Mouse (Mus musculus): Measurements from ENCODE around the gene Dhrs1. TPM values are rescaled to one million over a fixed set of nuclear protein-coding genes. Genes with fewer than 3 reads are reported as not detected.

Gene Dhrs1
- polyA plus RNA-seq (2014; fragmentation: Illumina TruSeq; extraction: RNeasy Lipid Tissue Mini Kit (QIAGEN cat#74804)): 8.2 TPM

DNA sequence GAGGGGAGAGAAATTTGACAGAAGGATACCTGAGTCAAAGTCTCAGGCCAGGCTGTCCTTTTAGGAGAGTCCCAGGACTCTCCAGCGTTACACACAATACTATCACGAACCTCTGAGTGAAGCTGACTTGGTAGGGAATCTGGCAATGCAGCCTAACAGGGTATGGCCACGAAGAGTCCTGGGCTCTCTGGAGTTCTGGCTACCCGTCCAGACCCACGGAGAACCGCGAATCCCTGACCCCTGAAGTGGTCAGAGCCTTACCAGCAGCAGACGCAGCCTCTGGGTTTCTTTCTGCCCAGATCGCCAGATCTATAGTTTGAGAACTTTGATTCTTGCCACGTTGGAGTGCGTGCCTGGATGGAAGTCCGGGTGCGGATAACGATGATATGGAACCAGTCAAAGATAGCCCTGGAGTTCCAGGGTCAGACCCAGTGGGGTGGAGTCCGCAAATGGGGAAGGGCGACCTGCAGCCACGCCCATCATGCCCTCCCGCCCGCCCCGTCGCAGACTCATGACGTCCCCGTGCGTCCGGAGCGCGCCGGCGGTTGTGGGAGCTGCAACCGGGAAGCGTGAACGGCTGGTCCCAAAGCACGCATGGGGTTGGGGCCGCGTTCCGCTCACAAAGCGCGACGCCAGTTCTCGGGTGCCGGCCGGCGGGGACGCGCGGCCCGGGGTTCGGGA lies at the start of gene Dhrs1, which contains the start of gene Nop9:
Gene Dhrs1 (minus strand): TSS at position 511 of the 681 bp plus-strand sequence.
Gene Nop9 (plus strand): TSS at position 514 of the 681 bp plus-strand sequence.

DNA sequence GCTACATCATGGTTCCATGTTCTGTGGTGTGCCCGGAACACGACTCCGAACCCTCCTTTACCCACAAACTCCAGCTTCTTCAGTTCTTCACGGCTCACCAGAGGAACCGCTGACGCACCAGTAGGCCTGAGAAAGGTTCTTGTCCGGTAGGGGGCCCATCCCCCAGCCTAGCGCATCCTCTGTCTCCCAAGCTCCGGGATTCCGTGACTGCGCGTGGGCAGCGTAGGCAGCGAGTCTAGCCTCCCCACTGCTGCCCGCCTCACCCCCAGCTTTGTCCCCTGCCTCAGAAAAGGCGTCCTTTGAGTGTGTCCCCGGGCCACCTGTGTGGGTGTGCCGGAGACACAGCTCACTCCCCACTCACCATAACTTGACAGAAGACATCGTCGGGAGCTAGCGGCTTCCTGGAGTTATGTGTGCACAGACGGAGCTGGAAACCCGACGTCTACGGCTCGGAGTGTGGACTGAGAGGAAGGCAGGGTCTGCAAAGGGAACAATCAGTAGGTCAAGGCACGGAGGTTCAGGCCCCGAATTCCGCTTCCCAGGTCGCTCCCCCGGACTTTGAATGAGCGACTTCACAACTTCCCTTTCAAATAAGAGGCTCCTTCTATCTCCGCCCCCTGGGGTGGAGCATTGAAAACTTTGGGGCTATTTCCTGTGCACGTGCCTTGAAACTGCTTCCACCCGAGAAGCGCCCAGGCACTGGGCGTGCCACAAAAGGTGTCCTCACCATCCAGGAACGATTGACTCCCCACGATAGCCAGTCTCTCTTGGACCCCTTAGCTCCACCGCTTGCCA lies 43.0 kb upstream of the Dhrs1 start, which contains the start of gene Ripk3:
Gene Ripk3 (minus strand): TSS at position 610 of the 795 bp plus-strand sequence.

DNA sequence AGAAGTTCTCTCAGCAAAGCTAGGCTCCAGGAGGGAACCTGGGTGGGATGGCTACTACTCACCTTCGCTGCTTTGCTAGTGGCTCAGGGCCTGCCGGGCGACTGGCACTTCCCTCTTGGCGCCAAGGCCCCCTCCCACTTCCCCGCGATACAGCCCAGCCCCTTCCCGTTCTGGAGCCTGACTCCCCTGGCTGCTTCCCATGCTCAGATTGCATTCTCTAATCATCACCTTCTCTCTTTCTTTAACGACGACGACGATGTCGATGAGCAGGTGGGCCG lies 38.4 kb upstream of the Dhrs1 start, which contains the start of gene Adcy4:
Gene Adcy4 (minus strand): TSS at position 138 of the 278 bp plus-strand sequence.

DNA sequence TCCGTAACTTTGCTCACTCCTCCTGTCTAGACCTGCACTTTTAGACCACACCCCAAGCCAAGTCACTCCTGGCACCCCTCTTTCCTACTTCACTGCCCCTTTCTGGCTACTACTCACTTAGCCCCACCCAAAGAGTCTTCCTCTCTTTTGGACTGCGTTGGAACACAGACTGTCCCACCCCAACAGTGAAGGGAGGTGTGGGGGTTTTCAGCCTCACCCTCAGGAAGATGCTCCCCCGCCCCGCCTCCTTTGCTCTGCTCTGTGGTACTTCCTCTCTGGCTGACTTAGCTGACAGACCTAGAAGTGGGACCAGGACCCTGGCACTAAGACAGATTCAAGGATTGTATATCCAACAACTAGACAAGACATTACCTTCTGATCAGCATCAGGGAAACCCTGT lies 20.2 kb upstream of the Dhrs1 start, which contains the start of gene Ltb4r1:
Gene Ltb4r1 (plus strand): TSS at position 267 of the 400 bp plus-strand sequence.

DNA sequence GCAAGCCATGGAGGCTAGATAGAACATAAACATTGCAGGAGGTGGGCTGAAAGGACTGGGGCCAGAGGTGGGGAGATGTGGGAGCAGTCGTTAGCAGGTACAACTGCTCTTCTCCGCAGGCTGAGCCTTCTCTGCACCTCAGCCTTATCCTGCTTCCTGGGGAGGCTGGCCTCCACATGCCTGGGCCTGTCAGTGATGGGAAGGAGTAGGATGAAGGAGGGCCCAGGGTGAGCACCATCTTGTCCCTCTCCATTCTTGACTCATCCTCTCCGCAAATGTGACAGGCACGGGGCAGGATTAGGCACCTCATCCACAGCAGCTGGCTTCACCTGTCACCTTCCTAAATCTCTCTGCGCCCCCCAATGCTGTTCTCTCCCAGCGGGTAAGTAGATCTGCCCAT lies 15.7 kb upstream of the Dhrs1 start, which contains the start of gene Ltb4r2:
Gene Ltb4r2 (plus strand): TSS at position 266 of the 400 bp plus-strand sequence.

DNA sequence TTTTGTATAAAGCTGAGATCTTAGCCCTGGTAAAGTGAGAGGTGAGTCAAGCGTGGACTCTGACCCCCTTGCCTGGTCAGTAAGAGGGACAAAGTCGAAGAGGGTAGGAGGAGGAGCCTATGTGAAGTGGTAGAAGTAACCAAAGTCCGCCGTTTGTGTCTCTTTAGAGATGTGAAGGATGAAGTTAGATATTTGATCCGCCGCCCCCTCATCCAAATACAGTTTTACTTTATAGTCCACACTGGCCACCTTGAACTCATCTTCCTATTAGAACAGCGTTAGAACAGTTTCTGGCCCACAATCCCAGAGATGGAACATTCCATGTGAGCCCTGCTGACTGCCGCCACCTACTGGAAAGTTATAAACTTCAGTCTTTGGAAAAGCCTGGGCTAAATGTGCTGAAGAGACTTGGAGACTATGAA lies 12.9 kb upstream of the Dhrs1 start, which contains the start of gene Cideb:
Gene Cideb (minus strand): TSS at position 96 of the 422 bp plus-strand sequence.

DNA sequence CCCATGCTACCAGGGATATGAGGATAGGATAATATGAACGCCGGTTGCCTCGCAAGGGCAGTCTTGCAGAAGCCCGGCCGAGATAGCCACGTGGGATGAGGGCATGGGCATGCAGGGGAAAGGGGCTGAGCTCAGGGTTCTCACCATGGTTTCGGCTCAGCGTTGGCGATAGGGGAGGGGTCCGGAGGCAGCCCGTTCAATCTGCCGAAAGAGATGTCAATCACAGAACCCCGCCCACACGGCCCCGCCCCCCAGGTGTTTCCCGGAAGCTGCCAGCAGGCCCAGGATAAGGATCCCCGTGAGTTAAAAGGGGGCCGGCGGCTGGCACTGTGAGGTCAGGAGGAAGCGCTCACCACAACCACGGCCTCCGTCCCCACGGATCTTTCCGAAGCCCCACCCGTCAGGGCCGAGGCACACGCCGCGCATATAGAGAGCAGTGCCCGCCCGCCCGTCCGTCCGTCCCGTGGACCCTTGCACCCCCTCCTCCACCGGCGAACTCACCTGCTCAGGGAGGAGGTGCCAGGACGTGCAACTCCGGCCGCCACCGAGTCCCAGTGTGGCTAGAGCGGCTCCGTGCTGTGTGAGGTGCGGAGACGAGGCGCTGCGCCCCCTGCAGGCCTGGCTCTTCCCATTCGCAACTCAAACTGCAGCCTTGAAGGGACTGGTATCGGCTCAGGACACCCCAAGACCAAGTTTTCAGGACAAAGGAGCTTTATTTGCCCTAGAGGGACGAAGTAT lies 23.6 kb downstream of the Dhrs1 start, which contains the start of gene Rabggta:
Gene Rabggta (minus strand): TSS at position 564 of the 738 bp plus-strand sequence.

DNA sequence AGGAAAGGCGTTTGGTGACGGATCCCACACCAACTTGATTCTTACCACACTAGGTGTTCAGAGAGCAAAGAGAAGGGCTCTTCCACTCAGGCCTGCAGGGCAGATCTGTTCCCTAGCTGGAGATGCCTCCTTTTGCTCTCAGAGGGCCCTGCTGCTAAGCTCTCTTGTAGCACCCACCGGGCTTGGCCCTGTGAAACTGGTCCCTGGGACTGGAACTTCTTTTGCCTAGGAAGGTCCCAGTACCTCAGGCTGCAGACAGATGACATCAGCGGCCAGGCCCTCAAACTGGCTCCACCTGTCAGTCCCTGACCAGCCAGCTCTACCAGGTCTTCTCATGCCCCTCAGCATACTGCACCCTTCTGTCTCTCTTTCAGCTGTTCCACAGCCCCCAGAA lies 31.8 kb downstream of the Dhrs1 start, which contains the start of gene Tgm1:
Gene Tgm1 (minus strand): TSS at position 198 of the 394 bp plus-strand sequence.

Other genes with a start within 250 kb of the Dhrs1 start
- not detected for gene Cpne6, start 235.2 kb downstream of the Dhrs1 start, polyA plus RNA-seq (2014; fragmentation: Illumina TruSeq; extraction: RNeasy Lipid Tissue Mini Kit (QIAGEN cat#74804))
- not detected for gene Nrl, start 220.7 kb downstream of the Dhrs1 start, polyA plus RNA-seq (2014; fragmentation: Illumina TruSeq; extraction: RNeasy Lipid Tissue Mini Kit (QIAGEN cat#74804))
- 10.0 TPM for gene Pck2, start 205.4 kb downstream of the Dhrs1 start, polyA plus RNA-seq (2014; fragmentation: Illumina TruSeq; extraction: RNeasy Lipid Tissue Mini Kit (QIAGEN cat#74804))
- gene Dcaf11, start 185.7 kb downstream of the Dhrs1 start, polyA plus RNA-seq (2014; fragmentation: Illumina TruSeq; extraction: RNeasy Lipid Tissue Mini Kit (QIAGEN cat#74804)): 8.8 TPM
- gene A730061H03Rik, start 185.3 kb downstream of the Dhrs1 start, polyA plus RNA-seq (2014; fragmentation: Illumina TruSeq; extraction: RNeasy Lipid Tissue Mini Kit (QIAGEN cat#74804)): not detected
- gene Fitm1, start 170.1 kb downstream of the Dhrs1 start, polyA plus RNA-seq (2014; fragmentation: Illumina TruSeq; extraction: RNeasy Lipid Tissue Mini Kit (QIAGEN cat#74804)): not detected
- gene Psme1, start 167.6 kb downstream of the Dhrs1 start, polyA plus RNA-seq (2014; fragmentation: Illumina TruSeq; extraction: RNeasy Lipid Tissue Mini Kit (QIAGEN cat#74804)): 115 TPM
- gene Emc9, start 160.4 kb downstream of the Dhrs1 start, polyA plus RNA-seq (2014; fragmentation: Illumina TruSeq; extraction: RNeasy Lipid Tissue Mini Kit (QIAGEN cat#74804)): 2.7 TPM
- gene Psme2, start 154.6 kb downstream of the Dhrs1 start, polyA plus RNA-seq (2014; fragmentation: Illumina TruSeq; extraction: RNeasy Lipid Tissue Mini Kit (QIAGEN cat#74804)): 87.7 TPM
- 2.5 TPM for gene Rnf31, start 154.0 kb downstream of the Dhrs1 start, polyA plus RNA-seq (2014; fragmentation: Illumina TruSeq; extraction: RNeasy Lipid Tissue Mini Kit (QIAGEN cat#74804))
- gene Irf9, start 142.1 kb downstream of the Dhrs1 start, polyA plus RNA-seq (2014; fragmentation: Illumina TruSeq; extraction: RNeasy Lipid Tissue Mini Kit (QIAGEN cat#74804)): 37.8 TPM
- gene Rec8, start 127.7 kb downstream of the Dhrs1 start, polyA plus RNA-seq (2014; fragmentation: Illumina TruSeq; extraction: RNeasy Lipid Tissue Mini Kit (QIAGEN cat#74804)): 0.77 TPM
- gene Ipo4, start 109.7 kb downstream of the Dhrs1 start, polyA plus RNA-seq (2014; fragmentation: Illumina TruSeq; extraction: RNeasy Lipid Tissue Mini Kit (QIAGEN cat#74804)): 11.5 TPM
- gene Gm49378, start 107.8 kb downstream of the Dhrs1 start, polyA plus RNA-seq (2014; fragmentation: Illumina TruSeq; extraction: RNeasy Lipid Tissue Mini Kit (QIAGEN cat#74804)): 0.60 TPM
- 44.3 TPM for gene Tm9sf1, start 101.9 kb downstream of the Dhrs1 start, polyA plus RNA-seq (2014; fragmentation: Illumina TruSeq; extraction: RNeasy Lipid Tissue Mini Kit (QIAGEN cat#74804))
- not detected for gene Tssk4, start 95.5 kb downstream of the Dhrs1 start, polyA plus RNA-seq (2014; fragmentation: Illumina TruSeq; extraction: RNeasy Lipid Tissue Mini Kit (QIAGEN cat#74804))
- gene Mdp1, start 85.2 kb downstream of the Dhrs1 start, polyA plus RNA-seq (2014; fragmentation: Illumina TruSeq; extraction: RNeasy Lipid Tissue Mini Kit (QIAGEN cat#74804)): 13.6 TPM
- 28.1 TPM for gene Gmpr2, start 73.7 kb downstream of the Dhrs1 start, polyA plus RNA-seq (2014; fragmentation: Illumina TruSeq; extraction: RNeasy Lipid Tissue Mini Kit (QIAGEN cat#74804))
- gene Nedd8, start 73.6 kb downstream of the Dhrs1 start, polyA plus RNA-seq (2014; fragmentation: Illumina TruSeq; extraction: RNeasy Lipid Tissue Mini Kit (QIAGEN cat#74804)): 46.6 TPM
- gene Tinf2, start 63.9 kb downstream of the Dhrs1 start, polyA plus RNA-seq (2014; fragmentation: Illumina TruSeq; extraction: RNeasy Lipid Tissue Mini Kit (QIAGEN cat#74804)): 11.2 TPM
- not detected for gene Tgm1, start 31.8 kb downstream of the Dhrs1 start, polyA plus RNA-seq (2014; fragmentation: Illumina TruSeq; extraction: RNeasy Lipid Tissue Mini Kit (QIAGEN cat#74804))
- 0.40 TPM for gene Rabggta, start 23.4 kb downstream of the Dhrs1 start, polyA plus RNA-seq (2014; fragmentation: Illumina TruSeq; extraction: RNeasy Lipid Tissue Mini Kit (QIAGEN cat#74804))
- gene Nop9, start within 50 bp of the Dhrs1 start, polyA plus RNA-seq (2014; fragmentation: Illumina TruSeq; extraction: RNeasy Lipid Tissue Mini Kit (QIAGEN cat#74804)): 6.1 TPM
- not detected for gene Cideb, start 12.8 kb upstream of the Dhrs1 start, polyA plus RNA-seq (2014; fragmentation: Illumina TruSeq; extraction: RNeasy Lipid Tissue Mini Kit (QIAGEN cat#74804))
- not detected for gene Ltb4r2, start 15.7 kb upstream of the Dhrs1 start, polyA plus RNA-seq (2014; fragmentation: Illumina TruSeq; extraction: RNeasy Lipid Tissue Mini Kit (QIAGEN cat#74804))
- not detected for gene Ltb4r1, start 20.3 kb upstream of the Dhrs1 start, polyA plus RNA-seq (2014; fragmentation: Illumina TruSeq; extraction: RNeasy Lipid Tissue Mini Kit (QIAGEN cat#74804))
- gene Adcy4, start 38.4 kb upstream of the Dhrs1 start, polyA plus RNA-seq (2014; fragmentation: Illumina TruSeq; extraction: RNeasy Lipid Tissue Mini Kit (QIAGEN cat#74804)): not detected
- not detected for gene Ripk3, start 43.2 kb upstream of the Dhrs1 start, polyA plus RNA-seq (2014; fragmentation: Illumina TruSeq; extraction: RNeasy Lipid Tissue Mini Kit (QIAGEN cat#74804))
- gene Nfatc4, start 77.5 kb upstream of the Dhrs1 start, polyA plus RNA-seq (2014; fragmentation: Illumina TruSeq; extraction: RNeasy Lipid Tissue Mini Kit (QIAGEN cat#74804)): 3.0 TPM
- gene Nynrin, start 108.3 kb upstream of the Dhrs1 start, polyA plus RNA-seq (2014; fragmentation: Illumina TruSeq; extraction: RNeasy Lipid Tissue Mini Kit (QIAGEN cat#74804)): 1.1 TPM
- gene Cbln3, start 138.7 kb upstream of the Dhrs1 start, polyA plus RNA-seq (2014; fragmentation: Illumina TruSeq; extraction: RNeasy Lipid Tissue Mini Kit (QIAGEN cat#74804)): 0.14 TPM
- 13.0 TPM for gene Khnyn, start 139.3 kb upstream of the Dhrs1 start, polyA plus RNA-seq (2014; fragmentation: Illumina TruSeq; extraction: RNeasy Lipid Tissue Mini Kit (QIAGEN cat#74804))
- gene Sdr39u1, start 154.6 kb upstream of the Dhrs1 start, polyA plus RNA-seq (2014; fragmentation: Illumina TruSeq; extraction: RNeasy Lipid Tissue Mini Kit (QIAGEN cat#74804)): 8.0 TPM
- 2.9 TPM for gene Cma1, start 199.0 kb upstream of the Dhrs1 start, polyA plus RNA-seq (2014; fragmentation: Illumina TruSeq; extraction: RNeasy Lipid Tissue Mini Kit (QIAGEN cat#74804))
- gene Cma2, start 205.3 kb upstream of the Dhrs1 start, polyA plus RNA-seq (2014; fragmentation: Illumina TruSeq; extraction: RNeasy Lipid Tissue Mini Kit (QIAGEN cat#74804)): not detected